Mouse (Mus musculus) olfactory bulb, adult 2 months (tissue): Measurements from ENCODE around the gene Eef2k.

Source experiments
- CTCF ChIP-seq: fragments of 200-500 bp; IDR thresholded peaks from 2 replicates; pipeline ENCODE4 v1.5.1; 2012; ENCODE audit warnings: low read depth, mild to moderate bottlenecking, low read length, moderate library complexity; ENCODE audit not compliant: insufficient read depth
- POLR2A ChIP-seq: fragments of 200-500 bp; IDR thresholded peaks from 2 replicates; pipeline ENCODE4 v1.6.1; 2012; ENCODE audit warnings: mild to moderate bottlenecking, low read depth, low read length, moderate library complexity; ENCODE audit not compliant: insufficient read depth

- TF ChIP-seq CTCF: no peak
- no peak for TF ChIP-seq POLR2A
These were observed 17.2 kb downstream of the Eef2k start for GRCm38 (mm10) chr7:120859854-120860253.
